Mouse (Mus musculus) embryonic fibroblast, embryonic 13.5 days (primary cell): ENCODE measurements around the gene Tnnc2.

Experiments used
- CTCF ChIP-seq: IDR thresholded peaks from 2 replicates; pipeline ENCODE4 v1.5.1; 2011; ENCODE audit warnings: mild to moderate bottlenecking, control low read depth, low read length, moderate library complexity, borderline replicate concordance; ENCODE audit not compliant: insufficient read depth
- POLR2A ChIP-seq: IDR thresholded peaks from 2 replicates; pipeline ENCODE4 v1.6.1; 2011; ENCODE audit warnings: low read depth, mild to moderate bottlenecking, control low read depth, low read length, moderate library complexity

GRCm38 (mm10) chr2:164822636-164823165 lies 42.9 kb upstream of the Tnnc2 start, which contains the start of gene Zswim1:
- peak; percentile 91 for TF ChIP-seq POLR2A
- TF ChIP-seq CTCF, result no peak
